13 mouse cellular contexts compared by ENCODE assay signal in genomic region chr8:46802009-46802408, GRCm38 (mm10).
"Had no signal": no experiment of that assay in that cellular context is flagged by ENCODE, and none has a peak within 500 bp of the region (broad histone marks: within the 10 kb centered on the region; RNA-seq: fewer than 3 reads in every experiment).

No protein-coding gene starts in this region.

- H3K4me1 ChIP-seq: kidney, embryonic 15.5 days; neural tube, embryonic 15.5 days had no signal

- H3K4me2 ChIP-seq: hindbrain, embryonic 14.5 days; kidney, embryonic 15.5 days; limb, embryonic 13.5 days; liver, embryonic 13.5 days; neural tube, embryonic 15.5 days had no signal

- H3K27me3 ChIP-seq: kidney, embryonic 15.5 days; limb, embryonic 13.5 days; liver, embryonic 13.5 days; neural tube, embryonic 15.5 days had no signal

- H3K27ac ChIP-seq: hindbrain, embryonic 14.5 days; kidney, embryonic 15.5 days; limb, embryonic 13.5 days; liver, embryonic 13.5 days; midbrain, embryonic 10.5 days; neural tube, embryonic 15.5 days had no signal

- H3K9me3 ChIP-seq: kidney, embryonic 15.5 days; liver, embryonic 13.5 days had no signal

- DNase-seq: kidney, adult 18-20 months; kidney, postnatal 14 days; left cerebral cortex, postnatal 4 days; liver, embryonic 13.5 days; midbrain, embryonic 14.5 days; right cerebral cortex, adult 18-20 months; thymus, postnatal 36 days had no signal

- H3K9ac ChIP-seq: hindbrain, embryonic 14.5 days; kidney, embryonic 15.5 days; limb, embryonic 13.5 days; liver, embryonic 13.5 days; neural tube, embryonic 15.5 days had no signal

- H3K4me3 ChIP-seq: kidney, embryonic 15.5 days; limb, embryonic 13.5 days; liver, embryonic 13.5 days; midbrain, embryonic 10.5 days; myocyte; neural tube, embryonic 15.5 days had no signal
